Mouse (Mus musculus) right cerebral cortex, postnatal 36 days (tissue): ENCODE results near the gene Sash3.

Experiments used
- DNase-seq, 2 experiments: peaks; one replicate each; pipeline ENCODE4 v3.0.0; 2022; ENCODE audit warnings: low spot score in 2 of 2, mixed read lengths in 1 of 2

The Sash3 gene

DNA sequence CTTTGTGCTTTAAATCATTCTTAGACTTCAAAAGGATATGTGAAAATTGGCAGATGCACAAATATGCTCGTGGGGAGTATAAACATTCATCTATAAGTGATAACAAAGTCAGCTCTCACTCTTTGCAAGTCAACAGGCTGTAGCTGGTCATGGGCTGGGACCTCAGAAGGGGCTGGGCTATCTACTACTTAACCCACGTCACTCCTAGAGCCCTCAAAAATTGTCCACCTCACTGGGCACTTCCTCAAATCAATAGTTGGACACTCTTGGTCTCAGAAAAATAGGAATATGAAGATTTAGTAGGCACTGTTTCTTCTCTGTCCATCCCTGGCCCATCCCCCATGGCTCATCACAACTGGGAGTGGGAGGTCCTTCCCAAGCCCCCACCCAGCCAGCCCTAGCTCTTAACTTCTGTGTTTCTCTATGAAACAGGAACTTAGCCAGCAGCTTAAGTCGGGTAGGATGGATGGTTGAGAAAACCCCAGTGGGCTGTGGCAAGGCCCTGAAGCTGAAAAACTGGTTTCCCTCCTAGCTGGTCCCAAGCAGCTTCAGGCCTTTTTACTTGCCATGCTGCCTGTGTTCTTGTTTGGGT is 5.9 kb upstream of the Sash3 start:
- DNase-seq: no peak

DNA sequence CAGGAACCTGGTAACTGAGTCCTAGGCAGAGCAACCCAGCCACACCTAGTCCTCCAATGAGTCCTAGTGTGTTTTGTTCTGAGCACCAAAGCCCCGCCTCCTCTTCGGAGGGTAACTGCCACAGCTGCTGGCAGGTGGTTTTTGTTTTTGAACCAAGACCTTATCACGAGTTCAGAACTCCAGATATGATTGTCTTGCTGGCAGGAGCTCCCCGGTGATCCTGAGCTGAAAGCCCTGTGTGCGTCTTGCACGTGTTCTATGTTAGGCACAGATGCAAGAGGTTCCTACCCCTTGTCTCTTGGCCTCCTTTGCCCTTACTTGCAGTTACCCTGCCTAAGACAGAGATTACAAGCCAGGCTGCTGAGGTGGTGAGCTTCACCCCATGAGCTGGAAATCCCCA is 4.8 kb upstream of the Sash3 start:
- no peak for DNase-seq

DNA sequence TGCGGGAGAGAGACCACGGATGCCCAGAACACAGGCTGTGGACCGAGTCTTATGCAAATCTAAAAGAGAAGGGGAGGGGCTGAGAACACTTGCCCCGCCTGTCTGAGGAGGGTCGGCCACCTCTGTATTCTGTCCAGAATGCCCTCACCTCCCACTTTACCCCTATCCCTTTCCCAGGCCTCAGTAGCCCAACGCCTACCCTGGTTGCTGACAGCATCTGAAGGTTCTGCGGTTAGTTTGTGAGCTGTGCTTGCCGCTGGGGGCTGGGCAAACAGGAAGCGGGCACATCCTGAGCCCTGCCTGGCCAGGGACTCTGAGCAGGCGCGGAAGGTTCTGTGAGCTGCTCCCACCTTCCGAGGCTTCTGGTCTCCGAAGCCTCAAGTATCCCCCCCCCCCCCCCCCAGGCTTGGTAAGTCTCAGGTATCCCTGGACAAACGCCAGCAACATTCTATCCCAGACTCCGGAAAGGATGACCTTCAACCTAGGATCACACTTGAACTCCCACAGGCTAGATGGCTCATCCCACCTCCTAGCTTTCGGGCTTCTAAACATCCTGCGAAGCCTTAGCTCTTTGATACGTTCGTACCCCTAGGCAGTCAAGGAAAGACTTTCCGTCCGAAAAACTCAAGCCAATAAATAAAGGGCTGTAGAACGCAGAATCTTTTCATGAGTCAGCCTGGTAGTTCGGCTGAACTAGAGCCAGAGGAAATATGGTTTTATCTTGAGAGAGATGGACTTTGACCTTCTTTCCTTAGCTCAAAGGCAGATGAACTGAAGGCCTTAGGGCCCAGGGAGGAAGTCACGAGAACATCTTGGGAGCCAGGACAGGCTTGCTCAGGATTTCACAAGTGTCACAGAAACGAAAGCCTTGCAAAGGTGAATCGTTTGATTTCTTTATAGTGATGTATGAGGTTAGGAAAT is 2.6 kb upstream of the Sash3 start:
- no peak for DNase-seq

DNA sequence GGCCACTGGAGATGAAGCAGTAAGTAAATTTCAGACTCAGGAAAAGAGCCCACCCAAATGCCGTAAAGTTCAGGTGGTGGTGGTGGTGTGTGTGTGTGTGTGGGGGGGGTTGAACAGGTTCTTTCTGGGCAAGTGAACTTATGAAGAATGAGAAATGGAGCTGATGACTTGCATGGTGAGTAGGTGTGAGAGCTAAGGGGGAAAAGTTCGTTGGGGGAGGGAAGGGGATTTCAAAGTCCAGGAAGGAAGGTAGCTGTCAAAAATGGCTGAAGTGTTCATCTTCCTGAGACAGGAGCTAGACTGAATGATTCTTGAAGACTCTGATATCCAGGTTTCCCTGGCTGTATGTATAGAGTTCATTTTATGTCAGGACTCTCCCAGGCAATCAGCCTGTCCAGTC is 990 bp downstream of the Sash3 start:
- no peak for DNase-seq

DNA sequence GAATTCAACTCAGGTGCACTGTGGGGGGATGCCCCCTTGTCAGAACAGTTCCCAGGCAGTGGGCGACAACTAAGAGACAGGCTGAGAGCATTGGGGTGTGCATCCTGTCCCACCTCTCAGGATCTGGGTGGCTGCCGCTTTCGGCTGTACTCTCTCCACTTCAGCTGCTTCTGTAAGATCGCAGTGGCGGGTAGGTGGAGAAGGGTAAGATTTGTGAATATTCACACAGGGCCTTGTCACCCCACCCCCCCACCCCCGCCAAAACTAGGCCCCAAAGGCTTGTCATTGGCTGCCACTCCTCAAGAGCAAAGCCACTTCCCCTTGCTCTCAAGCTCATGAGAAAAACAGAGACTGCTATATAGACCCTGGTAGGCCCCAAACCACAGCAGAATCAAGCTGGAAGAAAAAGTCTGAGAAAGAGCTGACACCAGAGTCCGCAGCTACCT is 1.5 kb downstream of the Sash3 start:
- DNase-seq: no peak

DNA sequence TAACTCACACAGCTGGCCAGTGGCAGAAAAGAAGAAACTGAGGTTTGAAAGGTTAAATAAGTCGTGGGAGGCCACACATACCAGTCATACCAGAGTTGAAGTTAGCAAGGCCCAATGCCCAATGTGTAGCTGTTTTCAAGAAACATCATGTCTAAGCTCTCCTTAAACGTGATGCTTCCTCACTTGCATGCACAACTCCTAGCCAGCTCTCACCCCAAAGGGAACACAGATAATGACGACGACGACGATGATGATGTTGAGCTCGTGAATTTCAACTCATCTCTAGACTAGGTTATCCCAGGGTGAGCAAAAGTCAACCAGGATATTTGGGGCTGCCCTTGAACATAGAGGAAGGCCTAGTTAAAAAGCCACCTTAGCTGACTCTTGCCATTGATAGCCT is 5.9 kb downstream of the Sash3 start:
- no peak for DNase-seq

DNA sequence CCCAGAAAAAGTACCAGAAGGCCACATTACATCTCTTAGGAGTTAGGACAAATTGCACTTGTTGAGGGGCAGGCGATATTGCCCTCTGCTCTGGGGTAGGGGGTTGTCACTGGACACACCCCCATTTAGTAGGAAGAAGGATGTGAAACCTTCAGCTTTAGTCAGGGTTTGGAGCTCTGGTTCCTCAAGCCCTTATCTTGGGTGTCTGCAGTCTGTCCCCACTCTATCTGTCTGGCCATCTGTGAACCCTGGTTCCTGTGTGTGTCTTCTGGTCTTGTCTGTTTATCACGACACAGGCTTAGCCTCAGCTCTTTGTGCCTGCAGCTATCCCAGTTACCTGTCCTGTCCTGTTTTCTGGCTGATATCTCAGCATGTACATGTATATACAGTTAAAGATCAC is 7.2 kb downstream of the Sash3 start:
- no peak for DNase-seq

DNA sequence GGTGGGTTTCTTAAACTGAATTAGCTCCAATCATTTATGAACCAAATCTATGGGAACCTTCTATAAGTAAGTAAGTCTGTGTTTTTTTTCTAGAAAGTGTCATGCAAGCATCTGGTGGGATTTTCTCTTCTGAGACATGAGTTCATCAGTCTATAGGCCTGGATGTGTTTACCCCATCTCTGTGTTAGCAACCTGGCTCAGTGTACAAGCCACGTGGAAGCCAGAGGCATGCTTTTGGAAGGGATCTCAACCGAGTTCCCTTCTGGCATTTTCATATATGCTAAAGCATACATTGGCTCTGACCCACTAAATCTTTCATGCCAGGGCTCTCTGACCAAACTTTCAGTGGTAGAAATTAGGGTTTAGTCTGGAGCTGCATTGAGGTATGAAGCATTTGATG is 7.7 kb downstream of the Sash3 start:
- no peak for DNase-seq

DNA sequence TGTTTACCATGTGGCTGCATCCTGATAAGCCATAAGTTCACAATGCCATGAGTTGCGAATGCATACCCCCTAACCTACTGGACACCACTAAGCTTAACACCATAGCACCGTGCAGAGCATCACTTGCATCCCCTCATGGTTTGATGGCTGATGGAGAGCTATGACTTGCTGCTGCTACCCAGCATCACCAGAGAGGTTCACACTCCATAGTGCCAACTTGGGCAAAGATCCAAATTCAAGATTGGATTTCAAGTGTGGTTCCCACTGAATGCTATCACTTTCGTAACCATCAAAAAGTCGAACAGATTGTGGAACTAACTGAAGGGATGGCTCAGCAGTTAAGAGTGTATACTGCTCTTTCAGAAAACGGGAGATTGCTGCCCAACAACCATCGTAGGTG is 9.3 kb downstream of the Sash3 start:
- DNase-seq: no peak

DNA sequence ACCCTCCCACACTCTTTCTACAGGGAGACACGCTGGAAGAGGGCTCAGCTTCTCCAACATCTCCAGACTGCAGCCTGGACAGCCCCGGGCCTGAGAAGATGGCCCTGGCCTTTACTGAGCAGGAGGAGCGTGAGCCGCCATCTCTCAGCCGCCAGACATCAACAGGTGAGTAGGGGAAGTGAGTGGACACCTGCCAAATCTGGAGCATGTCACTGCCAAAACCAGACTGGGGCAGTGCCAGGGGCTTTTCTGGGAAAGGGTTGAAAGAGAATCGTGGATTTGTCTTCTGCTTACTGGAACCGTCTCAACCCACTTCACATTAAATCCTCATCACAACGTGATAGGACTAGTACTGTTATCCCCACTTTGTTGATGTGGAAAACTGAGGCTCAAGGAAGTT is 11.2 kb downstream of the Sash3 start:
- no peak for DNase-seq

DNA sequence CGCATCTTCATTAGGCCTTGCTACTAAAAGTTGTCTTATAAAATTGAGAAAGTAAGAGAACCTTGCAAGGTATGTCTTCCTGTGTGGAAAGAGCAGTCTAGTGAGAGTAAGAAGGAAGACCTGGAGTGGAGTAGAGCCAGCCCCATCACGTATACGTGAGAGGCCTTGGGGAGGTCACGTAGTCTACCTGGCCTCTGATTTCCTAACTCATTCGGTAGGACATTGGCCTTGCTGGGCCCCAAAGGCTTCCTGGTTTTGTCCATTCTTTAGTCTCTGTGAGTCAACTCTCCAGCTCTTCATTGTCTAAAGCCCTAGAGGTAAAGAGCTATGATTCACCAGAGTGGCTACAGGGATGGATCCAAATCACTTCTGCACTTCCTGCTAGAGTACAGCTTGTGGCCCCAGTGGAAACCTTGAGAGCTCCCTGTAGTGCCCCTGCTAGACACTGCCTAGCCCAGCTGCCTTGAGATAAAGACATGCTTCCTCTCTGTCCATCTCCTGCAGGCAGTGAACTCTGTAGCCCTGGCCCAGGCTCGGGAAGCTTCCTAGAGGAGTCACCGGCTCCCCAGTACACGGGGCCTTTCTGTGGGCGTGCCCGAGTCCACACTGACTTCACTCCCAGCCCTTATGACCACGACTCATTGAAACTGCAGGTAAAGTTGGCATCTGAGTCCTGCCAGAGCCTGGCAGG is 12.1 kb downstream of the Sash3 start:
- DNase-seq: no peak

DNA sequence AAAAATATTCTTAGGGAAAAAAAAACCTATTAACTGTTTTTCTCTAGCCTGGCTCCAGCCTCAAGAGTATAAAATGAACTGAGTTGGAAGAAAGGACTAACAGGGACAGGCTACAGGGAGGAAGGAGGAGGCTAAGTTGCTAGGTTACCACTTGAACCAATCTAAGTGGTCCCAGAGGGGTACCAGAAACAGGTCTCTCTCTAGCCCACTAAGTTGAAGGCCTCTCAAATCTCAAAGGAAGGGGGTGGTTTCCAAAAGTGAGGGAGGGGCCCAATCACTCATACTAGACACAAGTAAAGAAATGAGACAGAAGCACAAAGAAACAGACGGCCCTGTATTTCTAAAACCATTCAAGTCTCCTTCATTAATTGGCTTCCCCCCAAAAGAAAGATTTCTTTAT is 23.7 kb downstream of the Sash3 start:
- DNase-seq: no peak

DNA sequence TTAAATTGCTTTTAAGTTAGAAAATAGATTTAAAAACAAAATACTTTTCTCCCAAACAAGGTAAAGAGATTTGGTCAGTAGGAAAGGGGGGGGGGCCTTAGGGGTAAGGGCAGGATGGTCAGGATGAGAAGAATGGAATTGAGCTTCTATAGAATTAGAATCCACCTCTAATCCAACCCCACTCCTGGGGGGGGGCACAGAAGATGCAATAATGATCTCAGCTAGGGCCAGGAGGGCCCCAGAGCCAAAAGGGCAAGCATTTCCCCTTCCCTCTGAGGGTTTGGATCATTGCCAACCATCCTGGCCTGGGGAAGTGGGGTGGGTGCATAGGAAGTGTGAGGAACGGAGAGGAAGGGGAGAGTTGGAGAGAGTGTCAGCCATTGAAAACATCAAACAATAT is 24.1 kb downstream of the Sash3 start:
- DNase-seq: no peak

DNA sequence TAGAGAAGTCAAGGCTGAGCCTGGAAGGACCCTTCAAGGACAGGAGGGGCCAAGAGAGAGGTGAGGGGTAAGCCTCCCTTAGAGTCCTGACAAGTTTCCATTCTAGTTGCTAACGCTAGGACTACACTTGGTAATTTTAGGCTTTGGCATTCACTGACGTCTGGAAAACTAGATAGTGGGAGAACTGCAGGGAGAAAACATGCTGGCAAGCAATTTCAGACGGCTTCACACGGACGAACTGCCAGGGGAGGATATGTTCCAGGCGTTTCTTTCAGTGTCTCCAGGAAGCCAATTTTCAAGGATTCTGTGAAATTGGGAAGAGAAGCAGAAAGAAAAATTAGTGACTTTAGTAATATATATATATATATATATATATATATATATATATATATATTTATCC is 35.6 kb downstream of the Sash3 start:
- no peak for DNase-seq

DNA sequence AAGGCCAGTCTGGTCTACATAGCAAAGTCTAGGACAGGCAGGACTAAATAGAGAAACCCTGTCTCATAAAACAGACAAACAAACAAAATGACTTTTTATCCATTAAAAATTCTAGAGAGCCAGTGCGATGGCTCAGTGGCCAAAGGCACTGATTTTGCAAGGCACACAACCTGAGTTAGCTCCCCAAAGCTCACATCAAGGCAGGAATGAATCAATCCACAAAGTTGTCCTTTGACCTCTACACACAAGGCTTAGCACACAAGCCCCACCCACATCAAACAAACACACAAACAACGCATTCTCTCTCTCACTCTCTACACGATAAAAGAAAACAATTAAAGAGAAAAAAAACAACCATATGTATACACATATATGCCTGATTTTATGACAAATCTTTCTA is 38.5 kb downstream of the Sash3 start:
- no peak for DNase-seq

DNA sequence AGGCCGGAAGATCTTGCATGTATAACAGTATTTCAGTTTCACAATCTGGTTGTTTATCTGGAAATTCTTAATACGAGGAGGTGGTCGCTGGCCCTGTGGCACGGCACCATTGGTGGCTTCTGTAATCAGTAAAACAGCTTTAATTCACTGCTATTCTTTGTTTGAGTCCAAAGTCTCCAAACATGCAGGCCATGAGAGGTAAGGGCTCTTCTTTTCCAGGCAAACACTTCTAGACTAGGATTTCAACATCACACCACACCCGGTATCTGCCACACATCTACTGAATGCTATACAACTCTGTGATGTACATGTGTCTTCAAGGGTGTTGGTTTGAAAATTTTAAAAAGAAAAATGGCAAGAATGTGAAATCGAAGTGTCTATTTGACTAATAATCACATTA is 45.0 kb downstream of the Sash3 start:
- DNase-seq: no peak

DNA sequence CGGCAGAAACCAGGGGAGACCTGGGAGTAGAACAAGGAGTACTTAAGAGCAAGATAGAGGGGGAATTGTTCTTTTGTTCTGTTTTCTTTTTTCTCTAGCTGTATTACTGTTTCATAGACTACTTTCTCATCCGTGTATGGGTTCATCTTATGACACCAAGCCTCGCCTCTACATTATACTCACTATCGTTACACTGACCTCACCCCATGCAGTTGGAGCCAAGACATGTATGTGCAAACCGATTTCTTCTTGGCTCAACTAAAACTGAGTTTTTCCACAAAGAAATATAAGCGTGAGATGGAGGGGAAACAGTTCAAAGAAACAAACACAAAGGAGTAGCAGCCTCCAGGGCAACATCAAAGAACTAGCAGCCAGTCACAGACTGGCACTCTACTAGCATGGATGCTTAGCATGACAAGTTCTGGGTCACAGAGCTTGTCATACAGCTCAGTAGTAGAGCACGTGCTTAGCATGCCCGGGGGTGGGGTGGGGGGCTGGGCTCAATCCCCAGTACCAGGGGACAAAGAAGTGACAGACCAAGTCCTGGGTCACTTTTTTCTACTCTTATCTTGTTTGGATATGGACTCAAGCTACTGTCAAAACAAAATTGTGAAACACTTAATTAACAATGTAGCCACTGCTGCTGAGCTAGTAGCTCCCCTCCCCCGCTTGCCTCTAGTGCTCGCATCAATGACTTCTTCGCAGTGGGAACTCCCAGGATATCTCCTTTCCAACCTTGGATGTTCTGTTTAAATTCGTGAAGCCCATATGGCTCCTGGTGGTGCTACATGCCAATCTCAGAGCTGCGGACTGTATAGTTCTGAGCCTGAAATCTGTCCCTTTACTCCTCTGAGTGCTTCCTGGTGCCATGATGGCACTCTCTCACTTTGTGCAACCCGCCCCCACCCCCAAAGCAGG is 47.3 kb downstream of the Sash3 start:
- no peak for DNase-seq

DNA sequence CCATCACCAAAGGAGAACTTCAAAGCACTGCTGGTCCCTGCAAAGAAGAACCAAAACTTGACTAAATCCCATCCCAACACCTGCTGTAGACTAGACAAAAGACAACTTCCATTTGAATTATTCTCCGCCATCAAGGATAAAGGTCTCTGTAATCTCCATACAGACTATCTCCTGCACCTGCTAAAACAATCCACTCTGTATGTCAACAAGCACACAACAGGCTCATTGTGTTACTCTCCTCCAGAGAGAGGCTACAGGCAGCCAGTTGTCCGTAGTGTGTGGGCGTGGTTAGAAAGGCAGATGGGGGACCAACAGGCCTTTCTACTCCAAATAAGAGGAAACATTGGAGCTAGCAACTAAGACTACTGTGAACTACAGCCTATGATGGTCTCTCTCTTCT is 51.6 kb downstream of the Sash3 start:
- no peak for DNase-seq

DNA sequence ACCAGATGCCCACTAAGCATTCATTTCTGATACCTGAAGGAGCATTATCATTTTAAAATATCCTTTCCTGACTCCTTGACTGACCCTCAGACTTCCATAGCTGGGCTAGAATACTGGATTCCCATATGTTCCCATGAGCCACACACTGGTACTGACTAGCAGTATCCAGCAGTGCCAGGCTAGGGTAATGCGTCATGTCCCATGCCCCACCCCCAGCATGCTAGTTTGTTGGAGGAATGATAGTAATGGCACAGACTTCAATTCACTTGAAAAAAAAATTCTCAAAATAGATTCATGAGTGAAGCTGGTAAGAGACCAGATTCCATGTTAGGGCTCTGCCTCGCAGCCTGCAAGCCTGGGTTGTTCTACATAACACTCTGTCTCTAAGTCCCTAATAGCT is 52.8 kb downstream of the Sash3 start:
- no peak for DNase-seq

DNA sequence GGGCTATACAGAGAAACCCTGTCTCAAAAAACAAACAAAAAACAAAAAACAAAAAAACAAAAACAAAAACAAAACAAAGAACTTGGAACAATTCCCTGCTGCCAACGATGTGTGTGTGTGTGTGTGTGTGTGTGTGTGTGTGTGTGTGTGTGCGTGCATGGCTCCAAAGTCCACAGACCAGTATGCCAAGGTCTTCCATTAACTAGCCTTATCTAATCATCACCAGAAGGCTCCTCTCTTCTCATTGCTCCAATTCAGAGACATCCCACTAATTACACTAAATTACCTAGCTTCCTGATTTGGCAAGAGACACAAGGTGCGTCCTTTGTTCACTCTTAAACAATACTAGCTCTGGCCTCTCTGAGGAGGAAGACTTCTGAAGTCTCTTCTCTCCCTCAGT is 54.5 kb downstream of the Sash3 start:
- no peak for DNase-seq

DNA sequence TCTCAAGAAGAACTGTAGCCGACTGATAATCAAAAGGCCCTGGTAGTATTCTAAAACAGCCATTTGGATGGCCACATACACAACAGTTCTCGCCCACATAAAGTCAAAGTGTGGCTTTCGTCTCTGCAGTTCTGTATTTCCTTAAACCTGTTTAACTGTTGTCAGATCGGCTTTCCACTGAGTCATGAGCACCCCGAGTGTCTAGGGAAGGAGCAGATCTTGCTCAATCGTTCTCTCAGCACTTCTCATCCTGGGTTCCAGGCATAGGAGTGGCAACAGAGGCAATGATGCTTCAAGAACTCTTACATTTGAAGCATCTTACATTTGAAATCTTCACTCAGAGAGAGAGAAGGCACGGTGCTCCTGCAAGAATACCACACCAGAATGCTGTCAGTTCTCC is 55.7 kb downstream of the Sash3 start:
- no peak for DNase-seq

DNA sequence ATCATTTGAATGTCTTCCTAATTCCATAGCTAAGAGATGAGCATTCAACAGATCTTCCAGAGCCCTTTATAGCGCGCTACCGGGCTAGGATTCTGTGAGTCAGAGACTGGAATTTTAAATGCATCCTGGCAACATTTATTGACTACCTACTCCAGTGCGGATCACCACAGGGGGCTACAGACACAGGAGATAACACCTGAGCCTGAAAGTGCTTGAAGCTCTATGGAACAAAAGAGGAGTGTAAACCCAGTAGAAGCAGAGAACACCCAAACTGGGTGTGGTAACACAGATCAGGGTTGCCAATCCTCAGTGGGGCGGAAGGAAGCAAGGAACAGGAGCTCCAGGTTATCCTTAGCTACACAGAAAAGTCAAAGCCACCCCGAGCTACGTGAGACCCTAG is 56.2 kb downstream of the Sash3 start:
- no peak for DNase-seq
